Mouse (Mus musculus) lung, postnatal 0 days (tissue): ENCODE data around the gene Gm21958. TPM values are rescaled to one million over a fixed set of nuclear protein-coding genes. Genes with fewer than 3 reads are reported as not detected.

ENCODE experiments used
- ATAC-seq: fragments of 200-750 bp; cut with Nextera tagmentation; 2 replicates; pipeline ENCODE4 v1.8.0; 2017; ENCODE audit warnings: moderate library complexity
- DNase-seq: peaks from one replicate; pipeline ENCODE4 v3.0.0-alpha.2; 2016; ENCODE audit warnings: low spot score
- H3K27ac ChIP-seq: fragments of 300-500 bp; sonication (generic); 2 replicates; pipeline ENCODE4 v1.5.1; 2014; ENCODE audit warnings: antibody characterized with exemption, mild to moderate bottlenecking, low read length, mixed read lengths
- H3K27me3 ChIP-seq: fragments of 300-500 bp; sonication (generic); replicated peaks from 2 replicates; pipeline ENCODE4 v1.6.1; 2014; ENCODE audit warnings: low read length, mixed read lengths; ENCODE audit not compliant: insufficient read depth
- H3K36me3 ChIP-seq: fragments of 300-500 bp; sonication (generic); 2 replicates; pipeline ENCODE4 v1.6.1; 2014; ENCODE audit warnings: low read length, mixed read lengths; ENCODE audit not compliant: insufficient read depth
- H3K4me1 ChIP-seq: fragments of 300-500 bp; sonication (generic); 2 replicates; pipeline ENCODE4 v1.6.1; 2014; ENCODE audit warnings: antibody characterized with exemption, low read depth, low read length, mixed read lengths; ENCODE audit not compliant: insufficient read depth
- H3K4me2 ChIP-seq: fragments of 300-500 bp; sonication (generic); replicated peaks from 2 replicates; pipeline ENCODE4 v1.6.1; 2014; ENCODE audit warnings: low read depth, mild to moderate bottlenecking, low read length, moderate library complexity, mixed read lengths
- H3K4me3 ChIP-seq: fragments of 300-500 bp; sonication (generic); 2 replicates; pipeline ENCODE4 v1.5.1; 2014; ENCODE audit warnings: low read depth, low read length
- H3K9ac ChIP-seq: fragments of 300-500 bp; sonication (generic); replicated peaks from 2 replicates; pipeline ENCODE4 v1.6.1; 2014; ENCODE audit warnings: low read depth, mild to moderate bottlenecking
- H3K9me3 ChIP-seq: fragments of 300-500 bp; sonication (generic); 2 replicates; pipeline ENCODE4 v1.6.1; 2016; ENCODE audit warnings: low read length, mixed read lengths
- CTCF ChIP-seq: IDR thresholded peaks from 2 replicates; pipeline ENCODE4 v1.5.1; 2016; ENCODE audit warnings: antibody characterized with exemption, mild to moderate bottlenecking
- EP300 ChIP-seq: IDR thresholded peaks from 2 replicates; pipeline ENCODE4 v1.6.1; 2016; ENCODE audit warnings: antibody characterized with exemption, mild to moderate bottlenecking, control low read depth
- WGBS: fragments of 180-500 bp; shearing (Covaris S2); extraction: QIAGEN DNeasy Blood & Tissue Kit; methylation state at CpG from one replicate; pipeline ENCODE4 v1.1.7; 2014; 5-methylcytosine and 5-hydroxymethylcytosine counted together
- polyA plus RNA-seq: library from polyadenylated mRNA; unstranded; fragments of >200 nt; fragmentation: Nextera tagmentation; extraction: Ambion mirVana; gene quantifications from 2 replicates; pipeline ENCODE4 v1.2.1, GENCODE M21; 2015

Gm21958 gene
- polyA plus RNA-seq = not detected in 2 replicates

DNA sequence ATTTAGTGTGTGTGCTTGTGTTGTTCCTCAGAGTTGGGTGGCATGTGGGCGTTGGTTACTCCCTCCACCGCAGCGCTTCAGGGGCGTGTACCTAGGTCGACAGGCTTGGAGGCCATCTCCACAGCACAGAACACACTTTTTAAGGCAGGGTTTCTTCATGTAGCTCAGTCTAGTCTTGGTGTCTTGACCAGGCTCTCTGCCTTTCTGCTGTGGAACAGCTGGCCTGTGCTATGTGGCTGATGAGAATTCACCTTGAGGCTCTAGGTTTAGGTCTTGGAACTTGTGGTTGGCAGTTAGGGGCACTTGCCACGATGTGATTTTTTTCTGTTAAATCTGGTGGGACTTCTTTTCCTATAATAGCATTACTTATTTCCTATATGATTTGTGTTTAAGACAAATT is at the start of gene Gm21958:
Gene Gm21958 (minus strand): TSS at position 101 of the 400 bp plus-strand sequence.
- H3K4me3 ChIP-seq = no peak within 1 kb of the TSS
- no peak within 1 kb of the TSS for H3K4me2 ChIP-seq
- WGBS = 93% methylated on average over 6 of the region's 6 CpGs
- no peaks in the 10 kb centered on the region for H3K9me3 ChIP-seq
- no peak for TF ChIP-seq CTCF
- no peak for TF ChIP-seq EP300
- H3K27ac ChIP-seq = no peak within 1 kb of the TSS
- no peak for ATAC-seq
- no peak within 1 kb of the TSS for H3K9ac ChIP-seq
- peaks cover 60% of the 10 kb centered on the region for H3K36me3 ChIP-seq
- no peaks in the 10 kb centered on the region for H3K27me3 ChIP-seq
- DNase-seq = no peak
- no peaks in the 10 kb centered on the region for H3K4me1 ChIP-seq

DNA sequence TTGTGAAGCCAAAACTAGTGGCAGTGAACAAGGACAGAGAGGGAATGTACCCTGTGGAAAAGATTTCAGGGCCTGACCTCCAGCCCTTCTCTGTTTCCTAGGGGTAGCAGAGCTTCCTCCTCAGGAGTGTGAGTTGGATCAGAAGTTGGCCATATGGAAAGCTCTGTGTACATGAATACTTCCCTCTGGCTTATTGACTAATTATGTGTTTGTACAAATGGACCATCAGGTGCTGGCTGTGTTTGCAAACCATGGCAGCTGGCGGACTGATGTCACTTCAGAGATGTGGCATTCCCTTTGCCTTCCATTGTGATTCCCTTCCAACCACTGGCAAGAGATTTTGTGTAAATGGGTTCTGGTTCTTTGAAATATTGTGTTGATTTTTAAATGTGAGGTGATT is 47.1 kb upstream of the Gm21958 start:
- Histone ChIP-seq H3K4me1 (peaks cover 6% of the 10 kb centered on the region; the same call in 1 of the 2 replicates), H3K4me2 (no peak overlapping the region), H3K9me3 (no peaks in the 10 kb centered on the region), H3K27me3 (no peaks in the 10 kb centered on the region), H3K27ac (0 out of 2 replicates have a peak overlapping the region, but pooled peaks have one; percentile 38), H3K9ac (no peak overlapping the region), H3K36me3 (no peaks in the 10 kb centered on the region), H3K4me3 (no peak overlapping the region)
- DNase-seq = peak; percentile 72
- WGBS = 61% methylated on average over 1 of the region's 1 CpGs
- ATAC-seq = peak; percentile 78
- no peak for TF ChIP-seq CTCF
- TF ChIP-seq EP300 = peak; percentile 37; the same call in 1 of the 2 replicates

DNA sequence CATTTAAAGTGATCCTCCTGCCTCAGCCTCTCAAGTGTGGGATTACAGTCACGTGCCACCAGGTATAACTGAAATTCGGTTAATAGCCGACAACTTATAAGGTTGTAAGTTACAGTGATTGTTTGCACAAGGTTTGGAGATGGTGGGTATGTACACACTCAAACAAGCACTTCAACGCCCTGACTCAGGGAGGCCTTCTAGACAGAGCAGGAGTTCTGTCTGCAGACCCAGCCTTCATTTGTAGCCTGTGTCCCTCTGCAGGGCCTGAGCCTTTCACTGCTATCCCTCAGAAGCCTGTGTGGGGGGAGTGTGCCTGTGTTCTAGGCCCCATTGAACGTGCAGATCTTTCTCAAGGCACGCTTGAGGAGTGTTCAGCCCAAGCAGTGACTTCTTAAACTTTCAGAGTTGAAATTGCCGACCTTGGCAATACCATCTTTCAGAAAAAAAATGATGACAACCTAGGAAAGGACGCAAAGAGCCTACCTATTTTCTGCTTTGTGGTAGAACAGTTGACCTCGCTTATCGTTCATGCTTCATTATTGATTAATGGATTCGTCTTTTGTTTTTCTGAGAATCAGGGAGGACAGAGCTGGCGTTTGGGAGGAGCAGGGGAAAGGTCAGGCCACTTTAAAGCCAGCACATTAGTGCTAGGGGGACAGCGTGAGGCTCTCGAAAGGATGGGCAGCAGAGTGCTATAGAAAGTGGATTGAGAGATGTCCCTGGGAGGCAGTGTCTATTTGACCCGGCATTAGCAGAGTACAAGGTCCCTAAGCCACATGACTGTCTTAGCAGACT is 46.4 kb upstream of the Gm21958 start:
- Histone ChIP-seq H3K9ac (no peak overlapping the region), H3K4me3 (no peak overlapping the region), H3K4me1 (peaks cover 6% of the 10 kb centered on the region; the same call in 1 of the 2 replicates), H3K27me3 (no peaks in the 10 kb centered on the region), H3K4me2 (no peak overlapping the region), H3K9me3 (no peaks in the 10 kb centered on the region), H3K36me3 (no peaks in the 10 kb centered on the region), H3K27ac (0 out of 2 replicates have a peak overlapping the region, but pooled peaks have one; percentile 38)
- 0 out of 2 replicates have a peak, but pooled peaks have one; percentile 38 for TF ChIP-seq EP300
- TF ChIP-seq CTCF = no peak
- WGBS = 42% methylated on average over 15 of the region's 15 CpGs
- peak; percentile 40 for ATAC-seq
- peak; percentile 59 for DNase-seq

DNA sequence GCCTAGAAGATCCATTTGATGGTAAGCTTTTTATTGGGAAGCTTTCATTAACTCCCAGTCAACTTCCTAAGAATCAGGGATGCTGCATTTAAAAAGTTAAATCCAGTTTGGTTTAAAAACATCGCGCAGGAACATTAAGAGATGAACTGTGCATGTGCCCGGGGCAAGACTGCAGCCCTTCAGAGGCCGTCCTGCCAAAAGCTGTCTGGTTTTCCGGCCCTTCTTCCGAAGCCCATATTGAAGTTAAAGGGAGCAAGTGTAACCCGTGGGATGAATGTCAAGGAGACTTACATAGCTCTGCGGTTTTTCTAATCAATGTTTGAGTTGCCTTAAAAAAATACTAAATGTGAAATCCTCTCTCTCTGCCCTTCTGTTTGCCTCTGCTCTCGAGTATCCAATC is 45.1 kb upstream of the Gm21958 start:
- Histone ChIP-seq H3K4me2 (no peak overlapping the region), H3K9ac (no peak overlapping the region), H3K27ac (no peak overlapping the region), H3K9me3 (no peaks in the 10 kb centered on the region), H3K27me3 (no peaks in the 10 kb centered on the region), H3K4me3 (no peak overlapping the region), H3K4me1 (peaks cover 6% of the 10 kb centered on the region; the same call in 1 of the 2 replicates), H3K36me3 (no peaks in the 10 kb centered on the region)
- WGBS = 55% methylated on average over 9 of the region's 9 CpGs
- TF ChIP-seq EP300 (no peak), CTCF (no peak)
- ATAC-seq (no peak), DNase-seq (no peak)

DNA sequence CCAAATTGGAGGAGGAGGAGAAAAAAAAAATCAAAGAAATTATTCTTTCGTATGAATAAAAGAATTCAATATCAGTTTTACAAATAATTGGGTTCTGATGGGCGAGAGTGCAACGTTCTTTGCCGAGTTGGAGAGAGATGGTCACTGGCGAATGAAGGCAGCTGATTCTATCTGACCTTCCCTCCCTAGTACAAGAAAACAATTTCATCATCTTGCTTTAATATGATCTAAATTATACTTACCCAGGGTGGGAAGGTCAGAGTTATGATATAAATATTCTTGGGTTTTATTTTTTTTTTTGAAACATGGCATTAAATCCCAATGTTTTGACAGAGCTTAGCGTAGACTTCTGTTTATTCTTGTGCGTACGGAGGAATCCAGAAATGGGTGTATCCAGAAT is 43.3 kb upstream of the Gm21958 start:
- no peak overlapping the region for H3K9ac ChIP-seq
- H3K27me3 ChIP-seq = no peaks in the 10 kb centered on the region
- H3K27ac ChIP-seq = no peak overlapping the region
- peaks cover 6% of the 10 kb centered on the region; the same call in 1 of the 2 replicates for H3K4me1 ChIP-seq
- WGBS = 51% methylated on average over 8 of the region's 8 CpGs
- peak overlapping the region; percentile 98; the same call in 1 of the 2 replicates for H3K4me2 ChIP-seq
- H3K4me3 ChIP-seq = no peak overlapping the region
- no peaks in the 10 kb centered on the region for H3K36me3 ChIP-seq
- ATAC-seq (no peak), DNase-seq (no peak)
- H3K9me3 ChIP-seq = no peaks in the 10 kb centered on the region
- TF ChIP-seq CTCF (no peak), EP300 (no peak)

DNA sequence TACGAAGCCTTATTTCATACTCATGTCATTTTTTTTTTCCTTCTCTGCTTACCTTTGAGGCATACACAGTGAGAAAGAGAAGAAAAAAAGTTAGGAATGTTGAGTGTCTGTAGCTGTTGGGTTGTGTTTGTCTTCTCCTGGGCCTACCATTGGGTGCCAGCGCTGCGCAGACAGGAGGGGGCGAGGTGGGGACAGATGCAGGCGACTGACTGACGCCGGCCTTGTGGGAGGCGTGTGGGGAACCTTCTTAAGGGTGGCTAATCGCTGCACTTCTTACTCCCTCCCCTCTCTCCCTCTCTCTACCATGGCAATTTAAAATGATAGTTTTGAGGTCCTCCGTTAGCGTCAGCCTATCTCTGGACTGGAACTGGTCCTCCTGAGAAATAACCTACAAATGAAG is 41.9 kb upstream of the Gm21958 start:
- H3K4me1 ChIP-seq = peaks cover 6% of the 10 kb centered on the region; the same call in 1 of the 2 replicates
- ATAC-seq = peak; percentile 85
- H3K4me2 ChIP-seq = peak overlapping the region; percentile 98
- WGBS = 2% methylated on average over 11 of the region's 11 CpGs
- TF ChIP-seq CTCF = peak; percentile 32
- peak; percentile 24; the same call in 1 of the 2 replicates for TF ChIP-seq EP300
- peak overlapping the region; percentile 63 for H3K4me3 ChIP-seq
- DNase-seq = peak; percentile 65
- H3K9ac ChIP-seq = peak overlapping the region; percentile 44; the same call in 1 of the 2 replicates
- no peaks in the 10 kb centered on the region for H3K9me3 ChIP-seq
- H3K36me3 ChIP-seq = no peaks in the 10 kb centered on the region
- H3K27me3 ChIP-seq = no peaks in the 10 kb centered on the region
- peak overlapping the region; percentile 78 for H3K27ac ChIP-seq
